Comparison of ENCODE assay signal across 24 mouse cellular contexts in genomic region chr16:22400226-22400625, GRCm38 (mm10). TPM values are rescaled to one million over a fixed set of nuclear protein-coding genes. Genes with fewer than 3 reads are reported as not detected.
DNase-seq lines count a peak whose midpoint lies in the region; ATAC-seq and TF ChIP-seq lines count a peak whose summit lies in the region.
"Had no signal": no experiment of that assay in that cellular context is flagged by ENCODE, and none has a peak within 500 bp of the region (broad histone marks: within the 10 kb centered on the region; RNA-seq: fewer than 3 reads in every experiment).

No protein-coding gene starts in this region.

- DNase-seq in ES-CJ7 (ENCODE audit: low read depth, low spot score) = peak; percentile 84
- DNase-seq in R1 (ENCODE audit: low read depth, low spot score) = peak; percentile 90
- no peak for DNase-seq in left cerebral cortex, adult 18-20 months (ENCODE audit: low spot score in 2 of 2)
- DNase-seq in left cerebral cortex, adult 11 months (ENCODE audit: low spot score) = no peak
- DNase-seq: adrenal gland, adult 2 months; adrenal gland, postnatal 10 days; adrenal gland, postnatal 25 days; B cell, adult 2 months; cerebellum, adult 11 months; cerebellum, adult 18-20 months; cerebellum, adult 8-10 months; cerebellum, adult 9-11 months; cerebellum, postnatal 14 days; forebrain, postnatal 0 days had no signal

- ATAC-seq in megakaryocyte progenitor cell, adult 5-6 weeks (replicated peaks; ENCODE audit: poor library complexity) = no peak
- ATAC-seq: CD4-positive, CD25-positive, alpha-beta regulatory T cell, adult 4 months; forebrain, embryonic 13.5 days; forebrain, embryonic 15.5 days; forebrain, postnatal 0 days had no signal

- H3K4me1 ChIP-seq in E14TG2a.4 (replicated peaks; ENCODE audit: low read depth, low read length) = peaks cover 77% of the 10 kb centered on the region
- H3K4me1 ChIP-seq: embryonic facial prominence, embryonic 10.5 days; embryonic facial prominence, embryonic 12.5 days; forebrain, embryonic 13.5 days had no signal

- no peaks in the 10 kb centered on the region for H3K9me3 ChIP-seq in E14TG2a.4 (ENCODE audit: low read length)
- H3K9me3 ChIP-seq: embryonic facial prominence, embryonic 10.5 days; embryonic facial prominence, embryonic 12.5 days; forebrain, embryonic 13.5 days; forebrain, embryonic 15.5 days; G1E had no signal

- H3K27ac ChIP-seq in macrophage = 0 out of 2 replicates have a peak overlapping the region, but pooled peaks have one; percentile 61
- H3K27ac ChIP-seq: embryonic facial prominence, embryonic 10.5 days; embryonic facial prominence, embryonic 12.5 days; forebrain, embryonic 13.5 days; forebrain, embryonic 15.5 days had no signal

- no peaks in the 10 kb centered on the region for H3K79me2 ChIP-seq in macrophage (ENCODE audit: inconsistent target)

- H3K27me3 ChIP-seq in E14TG2a.4 (ENCODE audit: insufficient read depth, low read length) = no peaks in the 10 kb centered on the region
- H3K27me3 ChIP-seq: CH12.LX; embryonic facial prominence, embryonic 12.5 days; forebrain, embryonic 13.5 days; forebrain, embryonic 15.5 days had no signal

- H3K4me3 ChIP-seq in E14TG2a.4 (replicated peaks; ENCODE audit: low read length) = peak overlapping the region; percentile 33
- no peak overlapping the region for H3K4me3 ChIP-seq in macrophage (ENCODE audit: inconsistent target)
- H3K4me3 ChIP-seq: embryonic facial prominence, embryonic 10.5 days; embryonic facial prominence, embryonic 12.5 days; forebrain, embryonic 13.5 days; forebrain, embryonic 15.5 days had no signal

- no peak for TF ChIP-seq CTCF in E14TG2a.4 (conservative IDR thresholded peaks at IDR 0.05; ENCODE audit: low read length)

- 96% methylated on average over 6 of the region's 6 CpGs for WGBS in macrophage (ENCODE audit: missing documents)

- H3K36me3 ChIP-seq in E14TG2a.4 (ENCODE audit: insufficient read depth, low read length) (peaks cover 78% of the 10 kb centered on the region), macrophage (ENCODE audit: inconsistent target) (no peaks in the 10 kb centered on the region)
- H3K36me3 ChIP-seq: forebrain, embryonic 15.5 days had no signal

RNA-seq across cellular contexts. Expression of gene Etv5, which starts 39.3 kb away (rescaled TPM):
- total RNA-seq in macrophage (2018; cell fraction: chromatin; rRNA removed) = 10 to 100 TPM in 11 of 26 experiments, 1 to 10 TPM in 15; 2.3 to 15.9 (median 9.1) TPM
- 10 to 100 TPM in 25 of 26 experiments, 1 to 10 TPM in 1; 9.2 to 16.2 (median 12.9) TPM for total RNA-seq in macrophage (2018; cell fraction: cytosol; rRNA removed)
- total RNA-seq in macrophage (2018; cell fraction: nucleus; rRNA removed) = 10 to 100 TPM in 6 of 26 experiments, 1 to 10 TPM in 20; 5.1 to 68.1 (median 7.5) TPM
- 6.4 to 103 TPM (median 10.0 TPM) in 3 replicates for polyA plus RNA-seq in macrophage (2018)
- total RNA-seq in left cerebral cortex, adult 18-20 months (2021) = 100 to 1,000 TPM in 1 of 2 experiments, 10 to 100 TPM in 1; 89.3 to 104 TPM
- 3.3 and 4.1 TPM in 2 replicates for total RNA-seq in megakaryocyte progenitor cell, adult 5-6 weeks (2015)
- 1.5 and 2.3 TPM in 2 replicates for total RNA-seq in megakaryocyte progenitor cell, adult 5-6 weeks (2017)

Comparison
In these comparisons a context has a peak if more than half of its experiments do, and no peak if none do; other contexts are left out.
1. DNase-seq: peak in ES-CJ7 (single experiment) and R1 (single experiment); none in left cerebral cortex, adult 18-20 months (0 of 2) and left cerebral cortex, adult 11 months (single experiment).
2. RNA of gene Etv5, which starts 39.3 kb away (total RNA-seq): 89.3 to 104 TPM in left cerebral cortex, adult 18-20 months; 1.5 to 4.1 TPM in megakaryocyte progenitor cell, adult 5-6 weeks; every median in the first group is over 10 times any median in the second.